Mouse (Mus musculus) adrenal gland, postnatal 0 days (tissue): Measurements from ENCODE around the gene Coro6. TPM values are rescaled to one million over a fixed set of nuclear protein-coding genes. Genes with fewer than 3 reads are reported as not detected.

Experiments
- polyA plus RNA-seq: library from polyadenylated mRNA; unstranded; fragments of >200 nt; fragmentation: Nextera tagmentation; extraction: Ambion mirVana; gene quantifications from 2 replicates; pipeline ENCODE4 v1.2.1, GENCODE M21; 2015

The Coro6 gene
- polyA plus RNA-seq, result 0.35 and 0.36 TPM in 2 replicates

DNA sequence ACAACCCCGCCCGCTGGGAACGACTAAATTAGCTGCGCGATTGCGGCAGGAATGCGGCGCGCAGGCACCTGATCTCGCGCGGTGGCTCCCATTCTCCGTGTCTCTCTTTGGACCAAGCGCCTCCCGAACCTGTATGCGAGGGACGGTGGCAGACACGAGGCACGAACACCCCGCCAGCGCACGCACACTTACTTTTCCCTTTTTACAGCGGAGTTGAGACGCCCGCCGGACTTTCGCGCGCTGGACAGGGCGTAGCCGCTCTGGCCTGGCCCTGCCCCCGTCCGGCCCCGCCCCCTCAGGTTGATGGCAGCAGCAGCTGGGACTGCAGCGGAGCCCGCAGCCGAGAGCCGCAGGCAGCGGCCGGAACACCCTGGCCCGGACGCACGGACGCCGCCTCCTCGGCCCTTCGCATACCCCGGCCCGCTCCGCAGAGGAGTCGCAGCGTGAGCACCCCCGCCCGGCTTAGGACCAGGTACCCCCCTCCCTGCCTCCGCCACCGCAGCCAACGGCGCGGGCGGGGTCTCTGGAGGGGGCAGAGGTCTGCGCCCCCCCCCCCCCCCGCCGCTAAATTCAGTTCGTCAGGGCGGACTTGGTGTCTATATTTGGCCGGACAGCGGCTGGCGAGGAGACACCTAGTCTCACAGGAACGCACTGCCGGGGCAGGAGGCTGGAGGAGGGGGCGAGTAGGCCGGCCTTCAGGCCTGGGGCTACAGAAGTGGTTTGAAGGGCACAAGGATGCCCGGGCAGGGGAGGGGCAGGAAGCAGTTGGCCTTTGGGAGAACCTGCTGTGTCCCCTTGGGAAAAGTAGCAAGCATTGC lies at the start of gene Coro6:
TSS of gene Coro6 (plus strand) at position 129 of the 818 bp plus-strand sequence.

DNA sequence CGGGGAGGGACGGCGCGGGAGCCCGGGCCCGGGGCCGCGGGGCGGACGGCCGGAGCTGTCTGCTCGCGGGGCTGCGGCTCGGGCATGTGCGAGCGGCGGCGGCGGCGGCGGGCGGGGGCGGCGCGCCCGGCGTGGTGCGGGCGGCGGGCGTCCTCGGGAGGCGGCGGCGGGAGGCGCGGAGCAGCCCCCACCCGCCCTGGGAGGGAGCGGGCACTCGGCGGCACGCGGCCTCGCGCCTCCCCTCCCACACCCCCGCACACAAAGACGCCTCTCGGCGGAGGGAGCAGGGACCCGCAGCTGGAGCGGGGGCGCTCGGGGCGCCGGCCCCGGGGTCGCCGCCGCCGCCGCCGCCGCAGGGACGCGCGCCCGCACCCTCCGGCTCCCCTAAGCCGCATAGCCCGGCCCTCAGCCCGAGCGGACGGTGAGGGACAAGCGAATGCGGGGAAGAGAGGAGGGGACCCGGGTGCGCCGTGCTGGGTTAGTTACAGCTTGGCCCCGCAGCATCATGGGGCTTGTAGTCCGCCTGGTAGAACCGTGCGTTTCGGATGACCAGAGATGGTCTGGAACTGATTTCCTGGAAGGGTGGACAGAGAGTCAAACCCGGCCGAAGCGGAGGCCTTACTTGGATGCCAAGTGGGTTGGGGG lies 27.5 kb downstream of the Coro6 start, which contains the start of gene Ankrd13b:
TSS of gene Ankrd13b (minus strand) at position 88 of the 645 bp plus-strand sequence.

DNA sequence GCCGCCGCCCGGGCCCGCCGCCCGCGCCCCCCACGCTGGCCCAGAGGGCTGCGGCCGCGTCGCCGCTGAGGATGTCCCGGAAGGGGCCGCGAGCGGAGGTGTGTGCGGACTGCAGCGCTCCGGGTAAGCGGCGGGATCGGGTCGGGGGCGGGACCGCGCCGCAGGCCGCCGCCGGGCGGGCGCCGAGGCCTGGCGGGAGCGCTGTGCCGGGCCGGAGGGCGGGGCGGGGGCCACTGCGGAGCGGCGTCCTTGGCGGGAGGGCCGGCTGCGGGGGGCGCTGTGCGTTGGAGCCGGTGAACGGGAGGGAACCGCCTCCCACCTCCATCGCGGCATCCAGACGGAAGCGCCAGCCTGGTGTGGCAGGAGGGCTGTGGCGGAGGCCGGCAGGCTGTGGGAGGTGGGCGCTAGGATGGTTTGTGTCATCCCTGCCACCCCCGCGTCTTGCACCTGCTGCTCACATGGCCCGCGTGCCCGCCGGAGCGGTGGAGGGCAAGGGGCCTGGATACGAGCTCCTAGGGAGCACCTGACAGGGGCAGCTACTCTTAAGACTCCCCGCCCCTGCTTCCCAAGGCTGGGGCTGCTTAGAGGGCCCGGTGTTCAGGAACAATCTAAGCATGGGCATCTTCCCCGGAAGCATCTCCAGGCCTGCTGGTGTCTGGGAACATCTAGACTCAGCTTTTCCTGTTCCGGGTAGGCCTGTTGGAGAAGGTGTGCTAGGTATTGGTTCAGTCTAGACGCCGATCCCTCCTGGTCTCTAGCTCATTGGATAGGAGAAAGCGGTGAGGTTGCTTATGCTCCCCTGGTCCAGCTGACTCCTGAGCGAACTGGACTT lies 31.5 kb downstream of the Coro6 start, which contains the start of gene Git1:
TSS of gene Git1 (plus strand) at position 51 of the 832 bp plus-strand sequence.

DNA sequence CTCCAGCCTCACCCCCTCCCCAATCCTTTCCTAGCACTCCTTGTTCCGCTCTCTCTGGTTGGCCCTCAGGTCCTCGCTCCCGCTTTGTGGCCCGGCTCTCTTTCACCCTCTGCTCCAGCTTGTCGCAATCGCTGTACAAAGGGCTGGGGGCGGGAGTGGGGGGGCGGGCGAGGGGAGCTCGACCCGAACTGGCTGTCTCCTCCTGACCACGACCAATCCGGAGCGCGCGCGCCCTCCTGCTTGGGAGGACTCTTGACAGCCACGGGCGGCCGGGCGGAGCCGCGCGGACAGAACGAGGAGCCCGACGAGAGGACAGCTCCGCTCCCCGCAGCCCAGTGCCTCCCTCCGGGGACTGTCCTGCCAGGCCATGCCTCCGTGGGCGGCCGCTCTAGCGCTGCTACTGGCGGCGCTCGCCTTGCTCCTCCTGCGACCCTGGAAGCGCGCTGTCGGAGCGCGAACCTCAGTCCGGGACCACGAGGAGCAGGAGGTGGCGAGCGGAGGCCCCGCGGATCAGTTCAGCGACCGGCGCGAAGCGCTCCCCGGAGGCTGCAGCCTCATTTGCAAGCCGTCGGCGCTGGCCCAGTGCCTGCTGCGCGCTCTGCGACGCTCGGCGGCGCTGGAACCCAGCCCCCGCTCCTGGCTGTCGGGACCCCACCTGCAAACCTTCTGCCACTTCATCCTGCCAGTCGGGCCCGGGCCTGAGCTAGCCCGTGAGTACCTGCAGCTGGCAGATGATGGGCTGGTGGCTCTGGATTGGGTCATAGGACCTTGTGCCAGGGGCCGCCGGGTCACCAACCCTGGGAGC lies 52.8 kb downstream of the Coro6 start, which contains the start of gene Abhd15:
TSS of gene Abhd15 (plus strand) at position 290 of the 805 bp plus-strand sequence.

DNA sequence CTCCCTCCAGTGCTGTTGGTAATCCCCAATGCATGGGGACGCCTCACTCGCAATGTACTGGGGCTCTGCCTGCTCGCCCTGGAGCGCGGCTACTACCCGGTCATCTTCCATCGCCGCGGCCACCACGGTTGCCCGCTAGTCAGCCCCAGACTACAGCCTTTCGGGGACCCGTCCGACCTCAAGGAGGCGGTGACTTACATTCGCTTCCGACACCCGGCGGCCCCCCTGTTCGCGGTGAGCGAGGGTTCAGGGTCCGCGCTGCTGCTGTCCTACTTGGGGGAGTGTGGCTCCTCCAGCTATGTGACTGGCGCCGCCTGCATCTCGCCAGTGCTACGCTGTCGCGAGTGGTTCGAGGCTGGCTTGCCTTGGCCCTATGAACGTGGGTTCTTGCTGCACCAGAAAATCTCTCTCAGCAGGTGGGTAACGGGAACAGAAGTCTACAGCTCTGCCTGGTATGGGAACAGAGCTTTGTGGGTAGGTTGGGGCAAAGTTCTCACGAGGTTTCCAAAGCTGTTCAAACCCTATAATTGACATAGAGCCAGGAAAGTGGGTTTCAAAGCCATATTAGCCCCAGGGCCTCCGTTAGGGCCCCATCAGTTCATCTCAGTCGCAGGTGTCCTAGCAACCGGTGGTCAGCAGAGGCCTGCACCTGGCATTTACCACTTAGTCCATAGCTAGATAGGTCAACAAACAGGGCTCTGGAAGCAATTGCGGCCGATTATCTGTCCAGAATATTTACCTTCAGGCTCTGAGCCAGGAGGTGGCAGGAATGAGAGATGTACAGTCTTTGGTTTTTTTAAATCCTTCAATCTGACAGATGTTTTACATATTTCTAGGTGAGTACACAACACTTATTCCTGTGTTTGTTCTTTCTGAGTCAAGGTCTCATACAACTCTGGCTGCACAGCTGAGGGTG lies 53.7 kb downstream of the Coro6 start, which contains the start of gene Trp53i13:
TSS of gene Trp53i13 (minus strand) at position 344 of the 916 bp plus-strand sequence.

DNA sequence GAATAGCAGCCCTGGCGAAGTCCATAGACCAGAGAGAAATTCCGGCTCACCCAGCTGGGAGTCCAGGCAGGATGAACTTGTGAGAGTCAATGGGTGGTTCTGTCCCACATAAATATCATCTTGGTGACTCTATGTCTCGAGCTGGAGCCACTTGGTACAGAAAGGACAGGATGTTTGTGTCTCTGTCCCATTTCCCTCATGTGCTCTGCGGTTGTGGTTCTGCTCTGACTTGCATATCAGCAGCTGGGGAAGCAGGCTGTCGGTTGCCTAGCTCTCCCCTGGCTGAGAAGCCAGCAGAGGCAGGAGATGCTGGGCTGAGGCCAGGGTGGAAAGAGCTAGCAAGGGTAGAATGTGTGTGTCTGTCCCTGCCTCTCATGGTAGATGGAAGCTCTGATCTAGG lies 56.8 kb downstream of the Coro6 start, which contains the start of gene Gm10392:
TSS of gene Gm10392 (minus strand) at position 156 of the 400 bp plus-strand sequence.

Other genes with a start within 250 kb of the Coro6 start
- gene Ssh2, start 246.1 kb upstream of the Coro6 start, polyA plus RNA-seq, result 4.2 and 6.1 TPM in 2 replicates
- gene Ankrd13b, start 27.3 kb downstream of the Coro6 start, polyA plus RNA-seq, result 4.9 and 11.5 TPM in 2 replicates
- 7.8 and 9.7 TPM in 2 replicates for gene Git1, start 31.2 kb downstream of the Coro6 start, polyA plus RNA-seq
- 5.8 and 8.4 TPM in 2 replicates for gene Abhd15, start 52.7 kb downstream of the Coro6 start, polyA plus RNA-seq
- gene Trp53i13, start 53.6 kb downstream of the Coro6 start, polyA plus RNA-seq, result 20.4 and 24.6 TPM in 2 replicates
- 0.08 and 0.14 TPM in 2 replicates for gene Gm10392, start 56.8 kb downstream of the Coro6 start, polyA plus RNA-seq
- gene Taok1, start 145.4 kb downstream of the Coro6 start, polyA plus RNA-seq, result 10.7 and 12.3 TPM in 2 replicates
- 2.6 and 4.8 TPM in 2 replicates for gene Nufip2, start 223.7 kb downstream of the Coro6 start, polyA plus RNA-seq